Mouse (Mus musculus) kidney, adult 2 months (tissue): Measurements from ENCODE around the gene Mgp. TPM values are rescaled to one million over a fixed set of nuclear protein-coding genes. Genes with fewer than 3 reads are reported as not detected.
"Not testable (repeated sequence)": the region's sequence is repeated elsewhere in the genome, so short reads cannot be mapped to it uniquely, and the experiment has no call there.

ENCODE experiments used
- DNase-seq: peaks from one replicate; pipeline ENCODE4 v3.0.0; 2021
- H3K27ac ChIP-seq: fragments of 200-500 bp; 2 replicates; pipeline ENCODE4 v1.5.1; 2012; ENCODE audit warnings: low read depth, low read length, control low read depth, inconsistent platforms; ENCODE audit not compliant: insufficient read depth
- H3K27me3 ChIP-seq: fragments of 200-500 bp; replicated peaks from 2 replicates; pipeline ENCODE4 v1.6.1; 2012; ENCODE audit warnings: mild to moderate bottlenecking, moderate library complexity, low read length, inconsistent platforms; ENCODE audit not compliant: control insufficient read depth, insufficient read depth
- H3K36me3 ChIP-seq: fragments of 200-500 bp; 2 replicates; pipeline ENCODE4 v1.6.1; 2012; ENCODE audit warnings: mild to moderate bottlenecking, moderate library complexity, low read length, inconsistent platforms; ENCODE audit not compliant: control insufficient read depth, insufficient read depth
- H3K4me1 ChIP-seq: fragments of 200-500 bp; 2 replicates; pipeline ENCODE4 v1.6.1; 2011; ENCODE audit warnings: low read length; ENCODE audit not compliant: control insufficient read depth, insufficient read depth
- H3K4me3 ChIP-seq: fragments of 200-500 bp; 2 replicates; pipeline ENCODE4 v1.5.1; 2011; ENCODE audit warnings: mild to moderate bottlenecking, low read depth, low read length, control low read depth; ENCODE audit not compliant: insufficient read depth
- CTCF ChIP-seq: fragments of 200-500 bp; conservative IDR thresholded peaks from 2 replicates; pipeline ENCODE4 v1.5.1; 2011; ENCODE audit warnings: low read depth, mild to moderate bottlenecking, control low read depth, low read length, moderate library complexity, mixed read lengths; ENCODE audit not compliant: insufficient read depth, insufficient read length
- POLR2A ChIP-seq: fragments of 200-500 bp; IDR thresholded peaks from one replicate; pipeline ENCODE4 v1.6.1; 2011; ENCODE audit warnings: low read depth, low read length, control low read depth
- WGBS: fragments of 180-500 bp; shearing (Covaris S2); methylation state at CpG from one replicate; pipeline ENCODE4 v1.1.7; 2018; 5-methylcytosine and 5-hydroxymethylcytosine counted together
- polyA plus RNA-seq: library from polyadenylated mRNA; depleted of rRNA; stranded (reverse); fragments of >200 nt; gene quantifications from 2 replicates; pipeline ENCODE4 v1.2.3, GENCODE M21; 2012

Gene Mgp
- polyA plus RNA-seq, 1 experiment = 725 TPM

DNA sequence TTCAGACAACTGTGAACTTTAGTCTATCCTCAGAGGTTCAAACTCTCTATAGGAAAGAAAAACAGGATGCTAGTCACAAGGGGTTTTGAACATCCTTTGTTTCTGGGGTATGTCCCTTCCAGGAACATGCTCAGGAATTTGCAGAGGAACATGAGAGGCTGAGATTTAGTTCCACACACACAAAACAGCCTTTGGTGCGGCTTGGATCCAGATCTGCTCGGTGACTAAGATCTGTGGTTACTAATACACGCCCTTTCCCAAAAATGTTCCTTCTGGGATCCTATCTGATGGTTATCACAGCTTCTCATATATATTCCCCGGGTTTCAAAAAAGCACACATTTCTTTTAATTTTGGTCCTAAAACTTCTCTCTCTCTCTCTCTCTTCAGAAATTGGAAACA, 22.2 kb upstream of the Mgp start:
- H3K4me1 ChIP-seq = no peaks in the 10 kb centered on the region
- no peak overlapping the region for H3K4me3 ChIP-seq
- 68% methylated on average over 4 of the region's 4 CpGs for WGBS
- H3K36me3 ChIP-seq = no peaks in the 10 kb centered on the region
- no peaks in the 10 kb centered on the region for H3K27me3 ChIP-seq
- DNase-seq = no peak
- TF ChIP-seq CTCF = no peak
- TF ChIP-seq POLR2A = no peak
- peak overlapping the region; percentile 64 for H3K27ac ChIP-seq

DNA sequence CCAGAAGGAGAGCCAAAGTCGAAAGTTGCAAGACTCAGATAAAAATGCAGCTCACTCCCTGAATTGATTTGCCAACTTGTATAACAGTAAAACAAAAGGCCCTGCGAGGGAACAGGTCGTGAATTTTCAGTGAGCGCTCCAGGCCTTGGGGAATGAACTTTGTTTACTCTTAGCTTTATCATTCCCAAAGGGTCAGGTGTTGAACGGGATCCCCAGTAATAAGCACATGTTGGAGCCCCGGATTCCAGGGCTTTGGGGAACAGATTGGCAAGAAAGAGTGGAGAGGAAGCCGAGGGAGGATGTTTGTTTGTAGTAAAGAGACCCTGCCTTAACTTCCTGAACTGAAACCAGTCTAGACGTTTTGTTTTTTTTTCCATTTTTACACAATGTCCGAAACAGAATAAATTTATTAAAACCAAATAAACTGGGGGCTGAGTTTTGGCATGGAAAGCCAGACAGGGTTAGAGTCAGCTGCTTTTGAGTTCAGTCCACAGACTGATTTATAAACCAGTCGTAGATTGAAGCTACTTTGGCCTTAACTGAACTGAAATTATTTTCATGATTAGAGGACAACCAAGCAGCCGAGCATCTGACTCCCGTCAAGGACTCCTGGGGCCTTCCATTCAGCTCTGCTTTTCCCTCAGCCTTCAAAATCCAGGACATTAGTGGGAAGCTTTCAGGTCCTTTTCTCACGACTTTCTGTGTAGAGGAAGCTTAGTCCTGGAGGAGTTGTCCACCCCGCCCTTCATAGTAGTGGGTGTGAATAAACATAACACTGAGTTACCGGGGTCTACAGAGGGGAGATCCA, 19.1 kb upstream of the Mgp start:
- DNase-seq = peak; percentile 60
- peak overlapping the region; percentile 55 for H3K27ac ChIP-seq
- no peaks in the 10 kb centered on the region for H3K27me3 ChIP-seq
- no peak for TF ChIP-seq POLR2A
- TF ChIP-seq CTCF = no peak
- no peak overlapping the region for H3K4me3 ChIP-seq
- H3K36me3 ChIP-seq = no peaks in the 10 kb centered on the region
- no peaks in the 10 kb centered on the region for H3K4me1 ChIP-seq
- 46% methylated on average over 15 of the region's 15 CpGs for WGBS

DNA sequence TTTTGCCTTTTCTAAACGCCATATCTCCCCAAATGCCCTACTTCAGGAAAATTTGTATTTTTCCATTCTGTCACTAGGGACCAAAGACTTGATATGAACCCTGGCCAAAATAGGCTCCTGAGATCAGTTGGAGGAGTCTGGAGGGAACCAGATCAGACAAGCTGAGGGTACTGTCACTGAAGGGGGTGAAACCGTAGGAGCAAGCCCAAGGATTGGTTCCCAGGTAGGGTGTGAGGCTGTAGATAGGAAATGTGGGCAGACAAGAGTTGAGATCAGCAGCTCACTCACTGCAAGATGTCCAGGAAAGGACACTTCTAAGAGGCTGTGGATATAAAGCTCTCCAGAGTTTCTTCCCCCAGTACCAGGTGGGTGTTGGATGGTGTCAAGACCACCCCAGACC, 16.4 kb upstream of the Mgp start:
- no peak for DNase-seq
- H3K4me1 ChIP-seq = no peaks in the 10 kb centered on the region; the same call in 1 of the 2 replicates
- no peaks in the 10 kb centered on the region for H3K36me3 ChIP-seq
- peak overlapping the region; percentile 4 for H3K27ac ChIP-seq
- 77% methylated on average over 2 of the region's 2 CpGs for WGBS
- TF ChIP-seq CTCF = no peak
- no peak for TF ChIP-seq POLR2A
- H3K27me3 ChIP-seq = no peaks in the 10 kb centered on the region
- no peak overlapping the region for H3K4me3 ChIP-seq

- 90% methylated on average over 6 of the region's 6 CpGs for WGBS
- no peaks in the 10 kb centered on the region for H3K36me3 ChIP-seq
- H3K27ac ChIP-seq = no peak overlapping the region
- no peaks in the 10 kb centered on the region for H3K27me3 ChIP-seq
- TF ChIP-seq CTCF (no peak), POLR2A (no peak)
- H3K4me3 ChIP-seq = no peak overlapping the region
- no peaks in the 10 kb centered on the region; the same call in 1 of the 2 replicates for H3K4me1 ChIP-seq
- DNase-seq = no peak
Observed at GRCm38 (mm10) chr6:136889554-136889953, 13.9 kb upstream of the Mgp start.

GRCm38 (mm10) chr6:136889067-136889466, 13.4 kb upstream of the Mgp start:
- TF ChIP-seq POLR2A (no peak), CTCF (no peak)
- DNase-seq = no peak
- Histone ChIP-seq H3K27ac (no peak overlapping the region), H3K36me3 (no peaks in the 10 kb centered on the region), H3K4me3 (no peak overlapping the region), H3K27me3 (no peaks in the 10 kb centered on the region), H3K4me1 (no peaks in the 10 kb centered on the region; the same call in 1 of the 2 replicates)
- 92% methylated on average over 6 of the region's 6 CpGs for WGBS

GRCm38 (mm10) chr6:136887854-136888253, 12.2 kb upstream of the Mgp start:
- DNase-seq = peak; percentile 80
- WGBS = 46% methylated on average over 9 of the region's 9 CpGs
- H3K27ac ChIP-seq = peak overlapping the region; percentile 90

DNA sequence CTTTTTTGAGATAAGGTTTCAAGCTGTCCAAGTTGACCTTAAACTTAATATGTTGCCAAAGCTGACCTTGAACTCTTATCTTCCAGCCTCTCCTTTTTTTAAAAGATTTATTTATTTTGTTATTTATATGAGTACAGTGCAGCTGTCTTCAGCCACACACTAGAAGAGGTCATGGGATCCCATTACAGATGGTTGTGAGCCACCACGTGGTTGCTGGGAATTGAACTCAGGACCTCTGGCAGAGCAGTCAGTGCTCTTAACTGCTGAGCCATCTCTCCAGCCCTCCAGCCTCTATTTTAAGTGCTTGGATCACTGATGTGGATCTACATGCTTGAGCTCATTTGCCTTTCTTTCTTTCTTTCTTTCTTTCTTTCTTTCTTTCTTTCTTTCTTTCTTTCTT, 9.1 kb upstream of the Mgp start:
- not testable (repeated sequence) for H3K27me3 ChIP-seq, H3K27ac ChIP-seq, H3K4me3 ChIP-seq, H3K36me3 ChIP-seq, H3K4me1 ChIP-seq
- 26% methylated on average over 1 of the region's 1 CpGs for WGBS
- DNase-seq = peak; percentile 57

More at GRCm38 (mm10) chr6:136887854-136888253, 12.2 kb upstream of the Mgp start:
- Histone ChIP-seq H3K4me3 (no peak overlapping the region), H3K4me1 (no peaks in the 10 kb centered on the region; the same call in 1 of the 2 replicates), H3K27me3 (no peaks in the 10 kb centered on the region), H3K36me3 (no peaks in the 10 kb centered on the region)
- TF ChIP-seq POLR2A (no peak), CTCF (no peak)
